Mouse (Mus musculus): Measurements from ENCODE around the gene 4930550C14Rik. TPM values are rescaled to one million over a fixed set of nuclear protein-coding genes. Genes with fewer than 3 reads are reported as not detected.

4930550C14Rik gene
- polyA plus RNA-seq, 1 experiment from 2014 or later = 0.25 TPM

DNA sequence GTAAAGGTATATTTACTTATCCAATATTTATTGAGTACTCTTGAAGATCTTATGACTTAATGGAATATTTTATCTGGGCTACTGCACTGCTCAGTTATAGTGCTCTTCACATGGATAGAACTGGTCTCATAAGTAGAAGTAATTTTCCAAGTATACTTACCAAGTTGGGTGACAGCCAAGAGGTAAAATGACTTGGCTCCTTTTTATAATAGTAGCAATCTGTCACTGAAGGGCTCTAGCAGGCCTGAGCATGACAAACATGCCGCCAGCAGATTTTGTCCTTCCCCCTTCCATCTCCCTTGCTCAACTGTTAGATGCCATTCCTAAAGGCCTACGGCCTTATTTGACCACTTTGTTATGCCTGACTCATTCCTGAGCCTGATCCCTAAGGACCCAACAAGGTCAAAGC is 6.8 kb downstream of the 4930550C14Rik start:
- H3K36me3 ChIP-seq = no peaks in the 10 kb centered on the region
- 83% methylated on average over 2 of the region's 2 CpGs for WGBS
- no peak for DNase-seq (ENCODE audit: low spot score)
- H3K27me3 ChIP-seq (ENCODE audit: insufficient read depth, poor library complexity, severe bottlenecking) = no peaks in the 10 kb centered on the region
- H3K4me1 ChIP-seq (replicated peaks) = peaks cover 15% of the 10 kb centered on the region
- H3K9me3 ChIP-seq = no peaks in the 10 kb centered on the region
- no peak overlapping the region for H3K27ac ChIP-seq
- H3K4me3 ChIP-seq = no peak overlapping the region

DNA sequence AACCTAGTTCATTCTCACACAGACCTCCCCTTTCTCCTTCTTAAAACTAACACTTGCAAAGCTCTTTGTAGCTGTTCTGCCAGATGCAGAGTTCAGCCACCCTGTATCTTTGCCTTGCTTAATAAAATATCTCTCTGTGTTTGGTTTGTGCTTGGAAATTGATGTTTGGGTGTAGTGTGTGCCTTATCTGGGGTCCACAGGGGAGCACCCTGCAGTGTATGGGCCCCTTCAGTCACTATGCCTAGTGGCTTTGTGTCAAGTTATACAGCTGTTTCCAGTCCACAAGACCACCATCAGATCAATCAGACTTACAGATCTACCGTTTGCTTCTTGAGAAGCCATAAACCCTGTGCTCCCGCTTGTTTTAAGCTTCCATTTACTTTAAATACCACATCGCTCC is 7.3 kb downstream of the 4930550C14Rik start:
- peaks cover 14% of the 10 kb centered on the region for H3K4me1 ChIP-seq (replicated peaks)
- no peaks in the 10 kb centered on the region for H3K27me3 ChIP-seq (ENCODE audit: insufficient read depth, poor library complexity, severe bottlenecking)
- 93% methylated on average over 3 of the region's 3 CpGs for WGBS
- no peak overlapping the region for H3K4me3 ChIP-seq
- H3K9me3 ChIP-seq = no peaks in the 10 kb centered on the region
- no peaks in the 10 kb centered on the region for H3K36me3 ChIP-seq
- no peak overlapping the region for H3K27ac ChIP-seq
- DNase-seq (ENCODE audit: low spot score) = no peak

DNA sequence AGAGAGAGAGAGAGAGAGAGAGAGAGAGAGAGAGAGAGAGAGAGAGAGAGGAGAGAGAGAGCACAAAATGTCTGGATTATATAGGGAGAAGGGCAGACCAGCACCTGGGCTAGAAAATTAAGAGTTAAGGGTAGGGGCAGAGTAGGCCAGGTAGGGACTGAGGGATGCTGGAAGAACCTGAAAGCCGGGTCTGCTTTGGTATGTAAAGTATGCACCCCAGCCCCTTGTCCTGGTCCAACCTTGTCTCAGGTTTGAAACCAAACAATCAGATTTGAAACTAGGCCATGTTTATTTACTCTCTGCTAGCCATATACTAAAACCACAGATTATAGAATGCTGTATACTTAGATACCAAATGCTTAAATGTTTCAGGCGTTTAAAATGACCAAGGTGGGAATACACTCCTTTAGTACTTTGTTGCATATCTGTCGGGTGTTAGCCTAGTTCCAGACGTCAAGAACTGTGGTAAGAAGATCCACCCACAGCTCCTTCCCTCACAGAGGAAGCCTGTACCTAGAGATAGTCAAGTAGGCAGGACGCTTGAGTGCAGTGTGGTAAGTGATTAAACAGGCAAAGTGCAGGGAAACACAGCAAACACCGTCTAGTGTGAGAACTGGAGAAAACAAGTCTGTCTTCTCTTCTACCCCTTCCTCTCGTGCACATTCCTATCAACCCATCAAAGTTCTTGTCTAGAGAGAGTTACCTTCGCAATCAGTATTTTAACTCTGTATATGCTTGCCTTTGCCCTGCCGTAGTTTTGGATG is 20.2 kb downstream of the 4930550C14Rik start:
- no peak overlapping the region for H3K27ac ChIP-seq
- 79% methylated on average over 9 of the region's 9 CpGs for WGBS
- H3K36me3 ChIP-seq = no peaks in the 10 kb centered on the region
- H3K4me3 ChIP-seq = no peak overlapping the region
- H3K9me3 ChIP-seq = peaks cover 5% of the 10 kb centered on the region; the same call in 1 of the 2 replicates
- DNase-seq (ENCODE audit: low spot score) = no peak
- H3K4me1 ChIP-seq (replicated peaks) = no peaks in the 10 kb centered on the region
- no peaks in the 10 kb centered on the region for H3K27me3 ChIP-seq (ENCODE audit: insufficient read depth, poor library complexity, severe bottlenecking)

DNA sequence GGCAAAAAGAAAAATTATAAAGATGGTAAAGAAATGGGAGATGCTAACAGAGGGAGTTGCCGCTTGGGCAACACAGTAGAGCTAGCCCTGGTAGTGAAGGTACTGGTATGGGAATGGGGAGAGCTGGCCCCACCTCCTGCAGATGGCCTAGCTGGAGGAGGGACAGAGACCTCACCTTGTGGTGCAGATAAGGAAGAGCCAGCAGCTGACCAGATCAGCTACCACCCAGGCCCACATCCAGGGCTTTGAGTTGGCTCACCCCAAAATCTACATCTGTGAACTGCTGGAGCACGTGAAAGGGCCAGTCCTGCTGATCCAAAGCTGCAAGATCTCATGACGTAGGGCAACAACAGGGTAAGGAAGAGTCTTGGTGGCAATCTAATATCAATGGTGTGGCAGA is 24.6 kb downstream of the 4930550C14Rik start:
- H3K4me3 ChIP-seq = no peak overlapping the region
- WGBS = 88% methylated on average over 3 of the region's 3 CpGs
- no peaks in the 10 kb centered on the region for H3K27me3 ChIP-seq (ENCODE audit: insufficient read depth, poor library complexity, severe bottlenecking)
- DNase-seq (ENCODE audit: low spot score) = no peak
- H3K36me3 ChIP-seq = no peaks in the 10 kb centered on the region
- no peaks in the 10 kb centered on the region for H3K4me1 ChIP-seq (replicated peaks)
- H3K27ac ChIP-seq = no peak overlapping the region
- H3K9me3 ChIP-seq = no peaks in the 10 kb centered on the region

DNA sequence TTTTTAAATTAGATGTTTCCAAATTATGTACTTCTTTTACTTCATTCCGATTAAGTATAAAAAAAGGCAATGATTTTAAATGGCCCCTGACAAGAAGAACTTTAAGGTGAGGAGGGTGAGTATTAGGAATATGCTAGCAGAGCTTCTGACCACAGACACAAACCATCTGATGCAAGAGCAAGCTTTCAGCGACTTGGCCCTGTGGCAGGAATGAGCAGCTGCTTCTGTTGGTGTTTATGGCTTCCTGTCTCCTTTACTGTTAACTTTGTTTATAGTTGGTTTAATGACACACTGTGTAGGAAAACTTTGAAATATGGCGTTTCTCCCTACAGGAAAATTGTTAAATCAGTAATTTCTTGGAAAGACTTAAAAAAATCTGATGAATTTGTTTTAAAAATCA is 25.5 kb downstream of the 4930550C14Rik start:
- no peak for DNase-seq (ENCODE audit: low spot score)
- H3K9me3 ChIP-seq = no peaks in the 10 kb centered on the region
- H3K36me3 ChIP-seq = no peaks in the 10 kb centered on the region
- WGBS = 85% methylated on average over 3 of the region's 3 CpGs
- H3K4me1 ChIP-seq (replicated peaks) = no peaks in the 10 kb centered on the region
- H3K27ac ChIP-seq = no peak overlapping the region
- no peaks in the 10 kb centered on the region for H3K27me3 ChIP-seq (ENCODE audit: insufficient read depth, poor library complexity, severe bottlenecking)
- no peak overlapping the region for H3K4me3 ChIP-seq

DNA sequence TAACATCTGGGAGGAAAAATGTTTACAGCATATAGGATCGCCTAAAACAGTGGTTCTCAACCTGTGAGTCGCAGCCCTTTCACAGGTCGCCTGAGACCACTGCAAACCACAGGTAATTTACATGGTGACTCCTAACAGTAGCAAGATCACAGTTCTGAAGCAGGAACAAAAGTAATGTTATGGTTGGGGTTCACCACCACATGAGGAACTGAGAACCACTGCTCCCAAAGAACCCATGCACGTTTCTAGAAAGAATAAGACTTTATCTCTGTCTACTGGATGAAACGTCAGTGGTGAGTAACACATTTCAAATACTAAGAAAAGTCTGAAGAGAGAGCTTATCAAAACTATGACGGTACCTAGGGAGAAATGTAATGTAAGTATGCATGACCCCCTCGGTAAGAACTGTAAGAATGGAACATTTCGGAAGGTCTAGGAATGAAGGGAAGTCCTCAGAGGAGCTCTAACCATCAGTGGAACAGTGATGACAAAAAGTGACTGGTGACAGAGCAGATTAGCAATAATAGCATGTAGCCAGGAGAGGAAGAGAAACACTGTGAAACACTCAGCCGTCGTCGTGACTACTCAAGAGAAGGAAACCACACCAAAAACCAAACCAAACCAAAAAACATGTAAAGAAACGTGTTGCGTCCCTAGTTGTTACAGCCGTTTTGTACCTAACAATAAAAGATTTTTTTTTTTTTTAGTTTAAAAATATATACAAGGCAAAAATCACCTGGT is 33.9 kb downstream of the 4930550C14Rik start:
- Histone ChIP-seq H3K4me3 (no peak overlapping the region), H3K27ac (no peak overlapping the region), H3K27me3 (ENCODE audit: insufficient read depth, poor library complexity, severe bottlenecking) (no peaks in the 10 kb centered on the region), H3K36me3 (peaks cover 28% of the 10 kb centered on the region), H3K9me3 (no peaks in the 10 kb centered on the region), H3K4me1 (replicated peaks) (no peaks in the 10 kb centered on the region)
- 92% methylated on average over 14 of the region's 14 CpGs for WGBS
- DNase-seq (ENCODE audit: low spot score) = no peak

- 92% methylated on average over 1 of the region's 1 CpGs for WGBS
- no peaks in the 10 kb centered on the region for H3K9me3 ChIP-seq
- no peaks in the 10 kb centered on the region for H3K27me3 ChIP-seq (ENCODE audit: insufficient read depth, poor library complexity, severe bottlenecking)
- H3K27ac ChIP-seq = no peak overlapping the region
- DNase-seq (ENCODE audit: low spot score) = no peak
- no peak overlapping the region for H3K4me3 ChIP-seq
- peaks cover 90% of the 10 kb centered on the region for H3K36me3 ChIP-seq
- H3K4me1 ChIP-seq (replicated peaks) = no peaks in the 10 kb centered on the region
These were observed 48.5 kb downstream of the 4930550C14Rik start for GRCm38 (mm10) chr9:53450609-53451008.

DNA sequence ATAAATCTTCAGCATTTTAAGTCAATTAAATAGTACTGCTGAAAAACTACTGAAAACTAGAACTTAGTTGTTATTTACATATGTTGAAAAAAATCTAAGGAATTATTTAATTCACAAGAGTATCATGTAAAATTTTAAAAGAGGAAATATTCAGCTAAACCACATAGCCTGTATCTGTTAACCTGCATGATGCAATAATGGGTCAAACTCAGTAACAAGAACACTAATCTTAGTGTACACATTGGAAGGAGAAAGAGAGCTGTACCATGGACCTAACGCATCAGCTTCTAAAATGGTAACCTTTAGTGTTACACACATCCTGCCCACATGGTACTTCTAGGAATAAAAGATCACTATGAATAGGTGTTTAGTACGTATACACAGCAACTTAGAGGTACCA is 49.9 kb downstream of the 4930550C14Rik start:
- Histone ChIP-seq H3K36me3 (peaks cover 90% of the 10 kb centered on the region), H3K27me3 (ENCODE audit: insufficient read depth, poor library complexity, severe bottlenecking) (no peaks in the 10 kb centered on the region), H3K27ac (no peak overlapping the region), H3K9me3 (no peaks in the 10 kb centered on the region), H3K4me3 (no peak overlapping the region), H3K4me1 (replicated peaks) (no peaks in the 10 kb centered on the region)
- DNase-seq (ENCODE audit: low spot score) = no peak
- 93% methylated on average over 2 of the region's 2 CpGs for WGBS

- Histone ChIP-seq H3K36me3 (peaks cover 51% of the 10 kb centered on the region), H3K27ac (no peak overlapping the region), H3K27me3 (ENCODE audit: insufficient read depth, poor library complexity, severe bottlenecking) (no peaks in the 10 kb centered on the region), H3K4me1 (replicated peaks) (no peaks in the 10 kb centered on the region), H3K4me3 (no peak overlapping the region), H3K9me3 (no peaks in the 10 kb centered on the region)
- DNase-seq (ENCODE audit: low spot score) = no peak
- 89% methylated on average over 9 of the region's 9 CpGs for WGBS
These were observed 70.8 kb downstream of the 4930550C14Rik start for GRCm38 (mm10) chr9:53472806-53473518.

Other genes starting within 250 kb of the 4930550C14Rik start
- gene Ddx10, start 154.3 kb upstream of the 4930550C14Rik start, polyA plus RNA-seq (2016; fragmentation: Nextera tagmentation; extraction: Ambion mirVana) = 21.1 and 31.4 TPM in 2 replicates
- gene Exph5, start 100.7 kb upstream of the 4930550C14Rik start, polyA plus RNA-seq (2016; fragmentation: Nextera tagmentation; extraction: Ambion mirVana) = 0.70 and 1.3 TPM in 2 replicates
- 8.6 and 10.9 TPM in 2 replicates for gene Kdelc2, start 18.3 kb upstream of the 4930550C14Rik start, polyA plus RNA-seq (2016; fragmentation: Nextera tagmentation; extraction: Ambion mirVana)
- gene Atm, start 134.4 kb downstream of the 4930550C14Rik start, polyA plus RNA-seq (2016; fragmentation: Nextera tagmentation; extraction: Ambion mirVana) = 12.6 and 17.7 TPM in 2 replicates
- 13.6 and 19.1 TPM in 2 replicates for gene Npat, start 134.7 kb downstream of the 4930550C14Rik start, polyA plus RNA-seq (2016; fragmentation: Nextera tagmentation; extraction: Ambion mirVana)
- gene Acat1, start 208.1 kb downstream of the 4930550C14Rik start, polyA plus RNA-seq (2016; fragmentation: Nextera tagmentation; extraction: Ambion mirVana) = 33.3 and 47.5 TPM in 2 replicates